Mouse (Mus musculus): Measurements from ENCODE around the gene Pex5l.

DNA sequence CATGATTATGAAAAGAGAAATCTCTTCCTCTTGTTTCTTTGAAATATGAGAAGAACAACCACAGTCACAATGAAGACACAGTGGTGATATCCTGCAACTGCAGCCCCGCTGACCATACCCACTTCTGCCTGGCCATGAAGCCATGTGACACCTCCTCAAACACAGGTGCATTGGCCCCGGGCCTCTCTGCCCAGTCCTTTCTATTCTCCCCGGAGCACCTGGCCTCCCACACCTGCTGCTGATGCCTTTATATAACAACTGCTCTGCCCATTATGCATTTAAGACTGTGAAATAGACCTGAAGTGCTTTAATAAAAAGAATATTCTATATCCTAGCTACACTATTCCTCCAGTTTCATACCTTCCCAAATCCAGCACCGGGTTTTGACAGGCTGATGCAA lies 54.8 kb downstream of the Pex5l start:
- no peak for TF ChIP-seq KAT2A (IDR thresholded peaks at IDR 0.05; ENCODE audit: insufficient replicate concordance, low read length)
- no peak for TF ChIP-seq CTCF (conservative IDR thresholded peaks at IDR 0.05 in 1 of 2, IDR thresholded peaks at IDR 0.05 in 1 of 2; ENCODE audit: low read depth in 2 of 2, low read length in 2 of 2)
- TF ChIP-seq HCFC1 (IDR thresholded peaks at IDR 0.05; ENCODE audit: low read depth, low read length), result no peak
- TF ChIP-seq NELFE (IDR thresholded peaks at IDR 0.05; ENCODE audit: low read depth, low read length), result no peak
- no peak for TF ChIP-seq USF2 (conservative IDR thresholded peaks at IDR 0.05; ENCODE audit: low read depth, low read length)

Data from CH12.LX (cell line).